Mouse (Mus musculus) embryonic facial prominence, embryonic 14.5 days (tissue): Measurements from ENCODE around the gene T. TPM values are rescaled to one million over a fixed set of nuclear protein-coding genes. Genes with fewer than 3 reads are reported as not detected.

Experiments
- ATAC-seq: fragments of 200-750 bp; cut with Nextera tagmentation; 2 replicates; pipeline ENCODE4 v1.8.0; 2017; ENCODE audit warnings: low read depth, moderate number of reproducible peaks, moderate TSS enrichment
- DNase-seq: peaks from one replicate; pipeline ENCODE4 v3.0.0-alpha.2; 2015; ENCODE audit warnings: low spot score
- H3K27ac ChIP-seq: fragments of 300-500 bp; sonication (generic); replicated peaks from 2 replicates; pipeline ENCODE4 v1.5.1; 2014; ENCODE audit warnings: low read depth, mild to moderate bottlenecking, low read length, moderate library complexity
- H3K27me3 ChIP-seq: fragments of 300-500 bp; sonication (generic); replicated peaks from 2 replicates; pipeline ENCODE4 v1.6.1; 2014; ENCODE audit warnings: low read length; ENCODE audit not compliant: control insufficient read depth, insufficient read depth
- H3K36me3 ChIP-seq: fragments of 300-500 bp; sonication (generic); 2 replicates; pipeline ENCODE4 v1.6.1; 2014; ENCODE audit warnings: low read length, mixed read lengths; ENCODE audit not compliant: control insufficient read depth, insufficient read depth
- H3K4me1 ChIP-seq: fragments of 300-500 bp; sonication (generic); 2 replicates; pipeline ENCODE4 v1.6.1; 2014; ENCODE audit warnings: antibody characterized with exemption, low read length; ENCODE audit not compliant: control insufficient read depth, insufficient read depth
- H3K4me2 ChIP-seq: fragments of 300-500 bp; sonication (generic); 2 replicates; pipeline ENCODE4 v1.6.1; 2014; ENCODE audit warnings: low read depth, mild to moderate bottlenecking, low read length, moderate library complexity, mixed read lengths
- H3K4me3 ChIP-seq: fragments of 300-500 bp; sonication (generic); 2 replicates; pipeline ENCODE4 v1.5.1; 2014; ENCODE audit warnings: low read depth, mild to moderate bottlenecking, low read length
- H3K9ac ChIP-seq: fragments of 300-500 bp; sonication (generic); 2 replicates; pipeline ENCODE4 v1.6.1; 2014; ENCODE audit warnings: low read depth, mild to moderate bottlenecking, low read length, moderate library complexity, mixed read lengths
- H3K9me3 ChIP-seq: fragments of 300-500 bp; sonication (generic); 2 replicates; pipeline ENCODE4 v1.6.1; 2016; ENCODE audit warnings: low read length; ENCODE audit not compliant: control insufficient read depth
- WGBS: fragments of 180-500 bp; shearing (Covaris S2); extraction: QIAGEN DNeasy Blood & Tissue Kit; methylation state at CpG from one replicate; pipeline ENCODE4 v1.1.7; 2014; 5-methylcytosine and 5-hydroxymethylcytosine counted together
- polyA plus RNA-seq: library from polyadenylated mRNA; unstranded; fragments of >200 nt; fragmentation: Nextera tagmentation; extraction: Ambion mirVana; gene quantifications from 2 replicates; pipeline ENCODE4 v1.2.1, GENCODE M21; 2014

T gene
- polyA plus RNA-seq, 1 experiment from 2014 or later: 0.24 TPM

DNA sequence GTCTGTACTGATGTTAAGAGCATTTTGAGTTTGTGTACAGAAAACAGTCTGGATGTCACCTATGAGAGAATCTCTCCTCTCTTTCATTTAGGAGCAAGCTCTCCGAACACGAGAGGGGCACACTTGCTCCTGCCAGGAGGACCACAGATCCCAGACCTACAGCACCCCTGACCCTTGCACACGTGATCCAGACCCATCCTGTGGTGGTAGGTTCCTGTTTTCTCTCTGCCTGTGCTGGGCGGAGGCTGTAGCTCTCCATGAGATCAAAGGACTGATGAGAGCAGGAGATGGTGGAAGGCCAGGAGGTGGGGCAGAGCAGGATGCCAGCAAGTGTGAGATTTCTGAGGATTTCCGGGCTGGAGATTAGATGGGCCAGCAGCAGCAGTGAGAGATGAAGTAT is 12.7 kb upstream of the T start:
- Histone ChIP-seq H3K4me1 (no peaks in the 10 kb centered on the region), H3K4me3 (no peak overlapping the region), H3K27ac (no peak overlapping the region), H3K27me3 (no peaks in the 10 kb centered on the region), H3K4me2 (no peak overlapping the region), H3K9ac (no peak overlapping the region), H3K36me3 (no peaks in the 10 kb centered on the region), H3K9me3 (no peaks in the 10 kb centered on the region)
- DNase-seq (no peak), ATAC-seq (no peak)
- 33% methylated on average over 5 of the region's 5 CpGs for WGBS

DNA sequence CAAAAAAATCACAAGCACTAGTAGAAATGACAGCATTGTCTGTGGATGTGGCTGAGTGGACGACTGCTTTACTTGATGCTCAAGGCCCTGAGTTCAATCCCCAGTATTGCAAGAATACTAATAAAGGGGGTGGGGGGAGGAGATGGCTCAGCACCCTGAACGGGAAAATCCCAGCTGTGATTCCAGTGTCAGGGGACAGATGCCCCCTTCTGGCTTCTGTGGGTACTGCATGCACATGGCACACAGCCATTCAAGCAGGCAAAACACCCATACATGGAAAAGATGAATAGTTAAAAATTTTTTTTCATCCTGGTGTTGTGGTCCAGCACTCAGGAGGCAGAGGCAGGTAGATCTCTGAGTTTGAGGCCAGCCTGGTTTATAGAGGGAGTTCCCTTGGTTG is 10.9 kb upstream of the T start:
- no peak overlapping the region for H3K27ac ChIP-seq
- no peaks in the 10 kb centered on the region for H3K9me3 ChIP-seq
- H3K9ac ChIP-seq: no peak overlapping the region
- no peaks in the 10 kb centered on the region for H3K4me1 ChIP-seq
- ATAC-seq (no peak), DNase-seq (no peak)
- 42% methylated on average over 2 of the region's 2 CpGs for WGBS
- H3K36me3 ChIP-seq: no peaks in the 10 kb centered on the region
- H3K4me2 ChIP-seq: no peak overlapping the region
- no peak overlapping the region for H3K4me3 ChIP-seq
- H3K27me3 ChIP-seq: peaks cover 13% of the 10 kb centered on the region

DNA sequence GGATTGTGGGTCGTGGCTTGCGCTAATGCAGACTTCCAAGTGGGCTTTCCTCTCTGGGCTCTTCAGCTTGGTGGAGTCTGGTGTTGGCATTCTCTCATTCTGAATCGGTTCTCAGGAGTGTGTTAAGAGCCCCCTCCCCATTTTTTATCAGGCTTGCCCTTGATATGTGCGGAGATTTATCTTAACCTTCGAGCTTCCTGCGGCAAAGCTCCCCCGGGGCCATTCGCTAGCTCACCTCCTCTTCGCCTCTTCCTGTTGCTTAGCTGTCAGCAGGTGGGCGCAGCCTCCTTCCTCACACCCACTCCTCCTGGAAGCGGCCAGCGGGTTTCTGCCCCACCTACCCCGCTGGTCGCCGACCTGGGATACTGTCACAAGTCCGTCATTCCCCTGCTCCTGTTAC is 4.8 kb upstream of the T start:
- no peak overlapping the region for H3K4me3 ChIP-seq
- H3K27me3 ChIP-seq: peaks cover 74% of the 10 kb centered on the region
- DNase-seq: no peak

DNA sequence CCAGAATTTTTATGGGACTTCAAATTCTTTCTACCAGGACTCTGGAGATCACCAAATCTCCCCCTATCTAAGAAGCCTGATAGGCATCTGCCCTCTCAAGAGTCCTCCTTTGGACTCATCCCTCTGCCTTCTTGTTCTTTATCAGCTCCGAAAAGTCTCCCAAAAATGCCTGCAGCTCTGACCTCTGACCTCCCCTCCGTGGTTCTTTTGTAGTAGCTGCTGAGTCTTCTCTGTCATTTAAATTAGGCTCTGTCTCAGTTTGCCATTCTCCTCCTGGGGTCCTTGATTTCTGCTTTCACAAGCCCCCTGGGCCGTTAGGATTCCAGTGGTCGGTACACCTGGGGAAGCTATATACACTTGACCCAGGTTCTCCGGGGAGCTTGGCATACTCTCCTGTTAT is 4.3 kb upstream of the T start:
- DNase-seq: no peak
- peaks cover 79% of the 10 kb centered on the region for H3K27me3 ChIP-seq
- no peaks in the 10 kb centered on the region for H3K36me3 ChIP-seq
- H3K4me3 ChIP-seq: no peak overlapping the region
- ATAC-seq: no peak
- H3K9ac ChIP-seq: no peak overlapping the region
- 2% methylated on average over 5 of the region's 5 CpGs for WGBS
- H3K9me3 ChIP-seq: no peaks in the 10 kb centered on the region
- no peaks in the 10 kb centered on the region for H3K4me1 ChIP-seq
- no peak overlapping the region for H3K4me2 ChIP-seq
- no peak overlapping the region for H3K27ac ChIP-seq

More for the DNA sequence above, 4.8 kb upstream of the T start:
- Histone ChIP-seq H3K4me2 (no peak overlapping the region), H3K36me3 (no peaks in the 10 kb centered on the region), H3K9ac (no peak overlapping the region), H3K9me3 (no peaks in the 10 kb centered on the region), H3K27ac (no peak overlapping the region), H3K4me1 (no peaks in the 10 kb centered on the region)
- ATAC-seq: no peak
- WGBS: under 1% methylated on average over 16 of the region's 16 CpGs

DNA sequence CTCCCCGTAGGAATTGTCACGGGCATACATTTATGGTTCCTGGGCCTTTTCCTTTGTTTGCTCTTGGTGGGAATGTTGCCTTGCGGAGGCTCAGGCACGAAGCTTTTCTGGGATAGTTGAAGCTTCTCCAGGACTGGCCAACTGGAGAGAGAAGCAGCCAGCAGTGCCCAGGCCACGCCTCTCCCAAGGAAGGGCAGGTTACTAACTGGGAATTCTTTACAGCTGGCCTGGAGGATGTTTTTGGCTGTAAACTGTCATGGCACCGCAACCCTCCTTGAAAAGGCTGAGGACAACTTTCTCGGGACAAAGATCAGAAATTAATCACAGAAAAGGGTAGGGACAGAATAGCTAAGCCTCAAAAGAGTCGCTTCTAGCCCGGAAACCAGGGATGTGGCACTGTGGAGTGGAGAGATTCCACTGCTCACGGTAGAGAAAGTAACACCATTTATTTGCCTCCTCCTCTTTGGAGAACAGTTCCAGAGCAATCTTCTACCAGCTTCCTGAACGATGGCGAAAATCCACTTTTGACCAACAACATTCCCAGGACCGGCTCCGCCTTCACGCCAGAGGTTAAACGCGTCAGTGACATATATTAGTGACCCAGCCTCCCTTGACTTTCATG is 1.9 kb upstream of the T start:
- H3K9me3 ChIP-seq: no peaks in the 10 kb centered on the region
- no peak overlapping the region for H3K4me3 ChIP-seq
- H3K27me3 ChIP-seq: peaks cover 100% of the 10 kb centered on the region
- H3K36me3 ChIP-seq: no peaks in the 10 kb centered on the region
- no peaks in the 10 kb centered on the region for H3K4me1 ChIP-seq
- 2% methylated on average over 17 of the region's 17 CpGs for WGBS
- ATAC-seq (no peak), DNase-seq (no peak)
- no peak overlapping the region for H3K27ac ChIP-seq
- H3K9ac ChIP-seq: no peak overlapping the region
- H3K4me2 ChIP-seq: no peak overlapping the region

DNA sequence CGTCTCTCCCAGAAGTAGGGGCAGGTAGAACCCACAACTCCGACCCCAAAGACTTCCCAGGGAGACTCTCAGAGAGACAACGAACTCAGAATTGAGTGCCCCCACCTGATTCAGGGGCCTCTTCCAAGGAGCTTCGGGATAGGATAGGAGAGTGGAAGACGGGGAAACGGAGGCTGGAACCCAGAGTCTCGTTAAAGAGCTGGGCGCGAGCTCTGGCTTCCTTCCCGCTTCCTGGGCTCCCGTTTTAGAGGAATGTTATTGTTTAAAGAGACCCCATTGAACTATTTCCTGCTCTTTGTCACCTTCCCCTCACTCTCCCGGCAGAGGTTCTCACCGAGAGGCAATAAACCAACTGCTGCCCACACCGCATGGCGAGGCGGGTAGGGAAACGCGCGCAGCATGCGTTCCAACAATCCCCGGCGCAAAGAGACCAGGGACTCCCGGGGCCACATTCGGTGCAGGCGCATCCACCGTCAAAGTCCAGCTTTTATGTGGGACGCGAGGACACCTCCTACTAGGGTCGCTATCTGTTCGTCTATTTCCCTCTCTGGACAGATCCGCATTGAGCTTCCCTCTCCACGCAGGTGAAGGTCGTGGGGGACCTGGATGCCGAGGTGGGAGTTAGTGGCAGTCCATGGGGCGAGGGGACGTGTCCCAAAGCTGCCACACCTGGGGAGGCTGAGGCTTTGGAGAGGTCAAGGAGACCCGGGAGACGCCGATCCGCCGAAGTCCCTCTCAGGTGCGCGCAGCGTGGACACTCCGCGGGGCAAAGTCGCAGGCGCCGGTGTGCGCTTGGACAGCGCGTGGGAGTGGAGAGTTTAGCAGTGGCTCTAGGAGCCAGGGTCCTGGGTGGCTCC is 874 bp upstream of the T start:
- peak overlapping the region; percentile 41 for H3K4me2 ChIP-seq
- DNase-seq (no peak), ATAC-seq (no peak)
- H3K9ac ChIP-seq: no peak overlapping the region
- no peaks in the 10 kb centered on the region for H3K9me3 ChIP-seq
- no peaks in the 10 kb centered on the region for H3K36me3 ChIP-seq
- H3K4me3 ChIP-seq: peak overlapping the region; percentile 28
- no peak overlapping the region for H3K27ac ChIP-seq
- H3K27me3 ChIP-seq: peaks cover 100% of the 10 kb centered on the region
- WGBS: 2% methylated on average over 35 of the region's 52 CpGs
- H3K4me1 ChIP-seq: no peaks in the 10 kb centered on the region

DNA sequence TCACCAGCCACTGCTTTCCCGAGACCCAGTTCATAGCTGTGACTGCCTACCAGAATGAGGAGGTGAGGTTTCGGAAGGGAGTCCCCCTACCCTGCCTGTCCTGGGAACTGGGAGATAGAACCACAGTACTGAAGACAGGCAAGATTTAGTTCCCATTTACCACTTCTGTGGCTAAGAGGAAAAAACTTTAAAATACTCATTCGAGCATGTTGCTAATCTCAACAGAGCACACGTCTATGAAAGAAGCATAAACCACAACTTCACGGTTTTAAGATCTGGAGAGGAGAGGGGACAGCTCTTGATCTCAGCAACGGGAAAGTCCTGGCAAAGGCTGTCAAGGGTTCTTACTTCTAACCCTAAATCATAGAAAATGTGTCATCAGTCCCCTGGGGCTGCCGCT is 2.0 kb downstream of the T start:
- H3K4me1 ChIP-seq: no peaks in the 10 kb centered on the region
- no peak for ATAC-seq
- WGBS: 26% methylated on average over 7 of the region's 7 CpGs
- H3K27me3 ChIP-seq: peaks cover 91% of the 10 kb centered on the region
- no peak overlapping the region for H3K27ac ChIP-seq
- H3K36me3 ChIP-seq: no peaks in the 10 kb centered on the region
- no peak overlapping the region for H3K9ac ChIP-seq
- no peak overlapping the region for H3K4me3 ChIP-seq
- no peak overlapping the region for H3K4me2 ChIP-seq
- no peak for DNase-seq
- H3K9me3 ChIP-seq: no peaks in the 10 kb centered on the region

DNA sequence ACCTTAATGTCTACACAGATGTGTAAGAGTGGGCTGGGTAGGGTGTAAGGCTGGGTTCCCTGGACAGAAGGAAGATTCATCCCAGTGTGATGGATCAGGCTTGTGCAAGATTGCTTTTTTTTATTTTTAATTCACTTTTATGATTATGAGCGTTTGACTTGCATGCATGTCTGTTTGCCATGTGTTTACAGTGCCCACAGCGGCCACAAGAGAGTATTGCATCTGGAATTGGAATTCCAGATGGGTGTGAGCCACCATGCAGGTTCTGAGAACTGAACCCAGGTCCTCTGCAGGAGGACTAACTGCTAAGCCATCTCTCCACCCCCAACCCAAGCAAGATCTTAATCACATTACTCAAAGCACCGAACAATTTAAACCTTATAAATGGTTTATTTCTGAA is 9.8 kb downstream of the T start:
- H3K9ac ChIP-seq: no peak overlapping the region
- H3K4me3 ChIP-seq: no peak overlapping the region
- H3K27ac ChIP-seq: no peak overlapping the region
- H3K4me2 ChIP-seq: no peak overlapping the region
- H3K27me3 ChIP-seq: peaks cover 17% of the 10 kb centered on the region
- no peaks in the 10 kb centered on the region for H3K36me3 ChIP-seq
- 52% methylated on average over 3 of the region's 3 CpGs for WGBS
- no peak for DNase-seq
- ATAC-seq: no peak
- no peaks in the 10 kb centered on the region for H3K4me1 ChIP-seq
- no peaks in the 10 kb centered on the region for H3K9me3 ChIP-seq
